Mouse (Mus musculus): ENCODE measurements around the gene Scn3b. TPM values are rescaled to one million over a fixed set of nuclear protein-coding genes. Genes with fewer than 3 reads are reported as not detected.
A peak's percentile ranks its signal among the peaks of the same experiment; 100 is the strongest.

The Scn3b gene
- polyA plus RNA-seq, 1 experiment from 2014 or later: 168 TPM

GRCm38 (mm10) chr9:40239749-40240148 lies 29.3 kb upstream of the Scn3b start:
- H3K4me3 ChIP-seq (replicated peaks; ENCODE audit: low read length): no peak overlapping the region

DNA sequence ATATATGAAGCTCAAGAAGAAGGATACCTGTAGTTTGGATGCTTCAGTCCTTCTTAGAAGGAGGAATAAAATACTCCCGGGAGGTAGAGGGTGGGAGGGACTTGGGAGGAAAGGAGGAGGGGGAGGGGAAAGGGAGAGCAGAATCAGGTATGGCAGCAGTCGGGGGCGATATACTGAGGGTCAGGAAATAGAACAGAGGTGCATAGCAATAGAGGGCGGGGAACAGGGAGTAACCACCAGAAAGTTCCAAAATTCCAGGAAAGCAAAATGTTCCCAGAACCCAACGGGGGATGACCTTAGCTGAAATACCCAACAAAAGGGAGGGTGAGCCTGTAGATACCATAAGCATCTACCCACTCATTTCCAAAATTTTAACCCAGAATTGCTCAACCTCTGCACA lies 28.7 kb upstream of the Scn3b start:
- 30% methylated on average over 5 of the region's 5 CpGs for WGBS
- H3K4me1 ChIP-seq (replicated peaks; ENCODE audit: control insufficient read depth, insufficient read depth, low read length): peaks cover 12% of the 10 kb centered on the region
- no peaks in the 10 kb centered on the region for H3K36me3 ChIP-seq (replicated peaks; ENCODE audit: control insufficient read depth, insufficient read depth)
- H3K9me3 ChIP-seq (ENCODE audit: control insufficient read depth, low read length): no peaks in the 10 kb centered on the region
- H3K27ac ChIP-seq: 0 out of 2 replicates have a peak overlapping the region, but pooled peaks have one; percentile 7
- ATAC-seq (ENCODE audit: low FRiP score) (no peak), DNase-seq (ENCODE audit: low spot score) (no peak)
- no peaks in the 10 kb centered on the region for H3K27me3 ChIP-seq (ENCODE audit: control insufficient read depth, insufficient read depth, low read length)
- H3K4me2 ChIP-seq (replicated peaks): peak overlapping the region; percentile 86; the same call in 1 of the 2 replicates
- no peak overlapping the region for H3K4me3 ChIP-seq (replicated peaks; ENCODE audit: low read length)
- H3K9ac ChIP-seq: no peak overlapping the region

More at GRCm38 (mm10) chr9:40239749-40240148, 29.3 kb upstream of the Scn3b start:
- WGBS: 21% methylated on average over 4 of the region's 4 CpGs
- H3K4me2 ChIP-seq (replicated peaks): no peak overlapping the region
- H3K36me3 ChIP-seq (replicated peaks; ENCODE audit: control insufficient read depth, insufficient read depth): no peaks in the 10 kb centered on the region
- DNase-seq (ENCODE audit: low spot score) (no peak), ATAC-seq (ENCODE audit: low FRiP score) (no peak)
- no peaks in the 10 kb centered on the region for H3K27me3 ChIP-seq (ENCODE audit: control insufficient read depth, insufficient read depth, low read length)
- no peak overlapping the region for H3K27ac ChIP-seq
- no peak overlapping the region for H3K9ac ChIP-seq
- no peaks in the 10 kb centered on the region for H3K9me3 ChIP-seq (ENCODE audit: control insufficient read depth, low read length)
- H3K4me1 ChIP-seq (replicated peaks; ENCODE audit: control insufficient read depth, insufficient read depth, low read length): peaks cover 12% of the 10 kb centered on the region

GRCm38 (mm10) chr9:40241223-40241801 lies 27.7 kb upstream of the Scn3b start:
- Histone ChIP-seq H3K9me3 (ENCODE audit: control insufficient read depth, low read length) (no peaks in the 10 kb centered on the region), H3K4me3 (replicated peaks; ENCODE audit: low read length) (peak overlapping the region; percentile 39), H3K9ac (peak overlapping the region; percentile 74), H3K4me2 (replicated peaks) (peak overlapping the region; percentile 86), H3K27me3 (ENCODE audit: control insufficient read depth, insufficient read depth, low read length) (no peaks in the 10 kb centered on the region), H3K36me3 (replicated peaks; ENCODE audit: control insufficient read depth, insufficient read depth) (no peaks in the 10 kb centered on the region), H3K27ac (peak overlapping the region; percentile 98), H3K4me1 (replicated peaks; ENCODE audit: control insufficient read depth, insufficient read depth, low read length) (peaks cover 16% of the 10 kb centered on the region)
- ATAC-seq (ENCODE audit: low FRiP score) (peak; percentile 91), DNase-seq (ENCODE audit: low spot score) (peak; percentile 72)
- WGBS: 0% methylated on average over 15 of the region's 15 CpGs

DNA sequence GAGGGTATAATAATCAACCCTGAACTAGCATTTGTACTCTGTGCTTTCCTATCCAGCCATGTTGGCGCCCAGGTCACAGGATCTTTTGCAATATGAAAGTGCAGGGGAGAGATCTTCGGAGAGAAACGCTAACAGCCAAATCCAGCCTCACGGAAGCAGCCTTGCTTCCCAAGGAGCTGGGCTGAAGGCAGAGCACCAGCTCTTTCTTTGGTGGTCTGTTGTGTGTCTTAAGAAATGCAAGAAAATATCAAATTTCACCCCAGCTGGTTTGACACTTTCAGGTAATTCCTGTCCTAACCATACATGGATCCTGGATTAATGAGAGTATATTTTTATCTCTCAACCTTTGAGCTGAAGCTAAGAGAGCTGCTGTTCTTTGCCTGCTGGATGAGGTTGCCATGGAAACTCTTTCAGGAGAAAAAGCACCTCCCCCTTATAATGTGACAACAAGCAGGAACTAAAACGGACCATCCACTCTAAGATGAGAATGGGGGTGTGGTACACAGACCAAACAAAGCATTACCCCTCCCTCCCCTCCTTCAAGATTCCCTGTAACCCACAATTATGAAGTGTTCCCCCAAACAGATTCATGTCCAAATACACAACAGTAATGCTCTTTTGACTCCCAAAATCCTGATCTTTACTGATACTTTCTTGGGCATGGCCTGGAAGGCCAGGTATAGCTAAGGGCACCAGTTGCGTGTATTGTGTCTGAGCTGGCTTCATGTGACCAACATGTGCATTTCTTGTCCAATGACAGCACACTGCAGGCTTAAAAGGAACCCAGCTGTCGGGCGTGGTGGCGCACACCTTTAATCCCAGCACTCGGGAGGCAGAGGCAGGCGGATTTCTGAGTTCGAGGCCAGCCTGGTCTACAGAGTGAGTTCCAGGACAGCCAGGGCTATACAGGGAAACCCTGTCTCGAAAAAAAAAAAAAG lies 26.8 kb upstream of the Scn3b start:
- WGBS: 50% methylated on average over 13 of the region's 13 CpGs
- Histone ChIP-seq H3K4me3 (replicated peaks; ENCODE audit: low read length) (peak overlapping the region; percentile 39), H3K27me3 (ENCODE audit: control insufficient read depth, insufficient read depth, low read length) (no peaks in the 10 kb centered on the region), H3K4me1 (replicated peaks; ENCODE audit: control insufficient read depth, insufficient read depth, low read length) (peaks cover 16% of the 10 kb centered on the region), H3K36me3 (replicated peaks; ENCODE audit: control insufficient read depth, insufficient read depth) (no peaks in the 10 kb centered on the region), H3K27ac (peak overlapping the region; percentile 98), H3K4me2 (replicated peaks) (peak overlapping the region; percentile 86), H3K9me3 (ENCODE audit: control insufficient read depth, low read length) (no peaks in the 10 kb centered on the region), H3K9ac (peak overlapping the region; percentile 74)
- ATAC-seq (ENCODE audit: low FRiP score) (peak; percentile 85), DNase-seq (ENCODE audit: low spot score) (peak; percentile 79)

DNA sequence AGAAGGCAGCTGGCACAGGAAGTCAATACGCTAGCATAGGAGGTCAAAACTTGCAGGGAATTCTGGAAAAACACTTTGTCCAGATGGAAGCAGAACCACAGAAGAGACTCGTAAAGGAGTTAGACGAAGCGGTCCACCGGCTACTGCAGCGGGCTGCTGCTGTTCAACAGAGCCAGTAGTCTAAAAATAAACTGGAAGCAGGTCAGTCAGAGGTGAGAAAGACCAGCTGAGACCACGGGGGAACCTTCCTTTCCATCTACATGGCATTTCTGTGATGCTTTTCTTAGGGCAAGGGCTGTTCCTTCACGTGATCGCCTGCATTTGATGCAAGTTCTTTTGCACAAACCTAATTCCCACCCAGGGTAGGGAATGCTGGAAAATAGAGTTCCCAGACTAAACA lies 23.6 kb upstream of the Scn3b start:
- no peak overlapping the region for H3K4me3 ChIP-seq (replicated peaks; ENCODE audit: low read length)
- 70% methylated on average over 9 of the region's 9 CpGs for WGBS
- no peak for ATAC-seq (ENCODE audit: low FRiP score)
- peak overlapping the region; percentile 66 for H3K27ac ChIP-seq
- no peaks in the 10 kb centered on the region for H3K27me3 ChIP-seq (ENCODE audit: control insufficient read depth, insufficient read depth, low read length)
- H3K4me2 ChIP-seq (replicated peaks): no peak overlapping the region
- H3K36me3 ChIP-seq (replicated peaks; ENCODE audit: control insufficient read depth, insufficient read depth): no peaks in the 10 kb centered on the region
- peaks cover 15% of the 10 kb centered on the region for H3K4me1 ChIP-seq (replicated peaks; ENCODE audit: control insufficient read depth, insufficient read depth, low read length)
- no peak for DNase-seq (ENCODE audit: low spot score)
- H3K9ac ChIP-seq: no peak overlapping the region
- H3K9me3 ChIP-seq (ENCODE audit: control insufficient read depth, low read length): peaks cover 3% of the 10 kb centered on the region; the same call in 1 of the 2 replicates

GRCm38 (mm10) chr9:40245974-40246665 lies 22.9 kb upstream of the Scn3b start:
- Histone ChIP-seq H3K9ac (no peak overlapping the region), H3K4me3 (replicated peaks; ENCODE audit: low read length) (no peak overlapping the region), H3K4me1 (replicated peaks; ENCODE audit: control insufficient read depth, insufficient read depth, low read length) (peaks cover 8% of the 10 kb centered on the region), H3K4me2 (replicated peaks) (no peak overlapping the region), H3K27ac (peak overlapping the region; percentile 66), H3K36me3 (replicated peaks; ENCODE audit: control insufficient read depth, insufficient read depth) (no peaks in the 10 kb centered on the region), H3K27me3 (ENCODE audit: control insufficient read depth, insufficient read depth, low read length) (no peaks in the 10 kb centered on the region), H3K9me3 (ENCODE audit: control insufficient read depth, low read length) (peaks cover 3% of the 10 kb centered on the region; the same call in 1 of the 2 replicates)
- DNase-seq (ENCODE audit: low spot score) (no peak), ATAC-seq (ENCODE audit: low FRiP score) (no peak)
- 52% methylated on average over 7 of the region's 7 CpGs for WGBS

GRCm38 (mm10) chr9:40246702-40247101 lies 22.3 kb upstream of the Scn3b start:
- Histone ChIP-seq H3K9me3 (ENCODE audit: control insufficient read depth, low read length) (peaks cover 3% of the 10 kb centered on the region; the same call in 1 of the 2 replicates), H3K4me3 (replicated peaks; ENCODE audit: low read length) (no peak overlapping the region), H3K36me3 (replicated peaks; ENCODE audit: control insufficient read depth, insufficient read depth) (no peaks in the 10 kb centered on the region), H3K27me3 (ENCODE audit: control insufficient read depth, insufficient read depth, low read length) (no peaks in the 10 kb centered on the region), H3K9ac (no peak overlapping the region), H3K27ac (peak overlapping the region; percentile 66), H3K4me2 (replicated peaks) (no peak overlapping the region), H3K4me1 (replicated peaks; ENCODE audit: control insufficient read depth, insufficient read depth, low read length) (0 out of 2 replicates have a peak, but pooled peaks cover 4% of the 10 kb centered on the region)
- no peak for ATAC-seq (ENCODE audit: low FRiP score)
- no peak for DNase-seq (ENCODE audit: low spot score)
- WGBS: 67% methylated on average over 6 of the region's 6 CpGs

DNA sequence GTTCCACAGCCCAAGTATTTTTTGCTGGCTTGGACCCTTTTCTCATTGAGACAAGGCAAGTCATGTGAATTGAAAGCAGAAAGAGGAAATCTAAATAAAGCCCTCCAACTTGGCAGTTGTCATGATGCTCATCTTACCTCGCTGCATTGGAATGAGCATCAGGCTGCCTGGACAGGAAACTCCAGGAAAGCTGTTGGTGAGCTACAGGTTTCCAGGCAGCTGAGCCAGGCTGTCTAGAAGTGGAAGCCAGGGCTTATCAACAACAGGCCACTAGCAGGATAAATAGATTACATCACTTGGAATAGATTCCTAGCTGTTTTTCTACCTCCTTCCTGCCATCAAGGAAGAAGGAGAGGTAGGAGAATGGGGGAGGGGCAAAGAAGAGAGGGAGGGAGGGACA lies 19.9 kb upstream of the Scn3b start:
- Histone ChIP-seq H3K27ac (no peak overlapping the region), H3K4me1 (replicated peaks; ENCODE audit: control insufficient read depth, insufficient read depth, low read length) (0 out of 2 replicates have a peak, but pooled peaks cover 4% of the 10 kb centered on the region), H3K4me2 (replicated peaks) (no peak overlapping the region), H3K9me3 (ENCODE audit: control insufficient read depth, low read length) (peaks cover 3% of the 10 kb centered on the region; the same call in 1 of the 2 replicates), H3K4me3 (replicated peaks; ENCODE audit: low read length) (no peak overlapping the region), H3K9ac (no peak overlapping the region), H3K36me3 (replicated peaks; ENCODE audit: control insufficient read depth, insufficient read depth) (no peaks in the 10 kb centered on the region), H3K27me3 (ENCODE audit: control insufficient read depth, insufficient read depth, low read length) (no peaks in the 10 kb centered on the region)
- ATAC-seq (ENCODE audit: low FRiP score) (no peak), DNase-seq (ENCODE audit: low spot score) (no peak)
- 83% methylated on average over 1 of the region's 1 CpGs for WGBS

DNA sequence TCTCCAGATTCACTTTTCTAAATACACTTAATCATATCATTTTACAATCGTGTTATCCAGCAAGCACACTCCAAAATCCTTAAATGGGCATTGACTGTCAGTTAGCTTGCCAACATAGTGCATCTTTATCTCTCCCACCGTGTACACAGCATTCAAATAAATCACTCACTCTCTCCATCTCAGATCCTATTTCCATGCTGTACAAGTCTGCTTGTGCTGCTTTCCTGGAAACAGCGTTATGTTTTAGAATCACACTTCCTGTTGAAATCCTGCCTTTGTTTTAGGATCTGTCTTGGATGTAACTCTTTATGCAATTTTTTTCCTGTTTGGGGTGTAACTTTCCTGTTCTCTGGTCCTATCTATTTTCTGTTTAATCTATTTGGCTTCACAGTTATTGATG lies 16.6 kb upstream of the Scn3b start:
- H3K4me1 ChIP-seq (replicated peaks; ENCODE audit: control insufficient read depth, insufficient read depth, low read length): no peaks in the 10 kb centered on the region
- no peak overlapping the region for H3K27ac ChIP-seq
- ATAC-seq (ENCODE audit: low FRiP score) (no peak), DNase-seq (ENCODE audit: low spot score) (no peak)
- no peaks in the 10 kb centered on the region for H3K36me3 ChIP-seq (replicated peaks; ENCODE audit: control insufficient read depth, insufficient read depth)
- no peaks in the 10 kb centered on the region for H3K27me3 ChIP-seq (ENCODE audit: control insufficient read depth, insufficient read depth, low read length)
- 74% methylated on average over 3 of the region's 3 CpGs for WGBS
- H3K4me2 ChIP-seq (replicated peaks): no peak overlapping the region
- H3K9ac ChIP-seq: no peak overlapping the region
- peaks cover 3% of the 10 kb centered on the region; the same call in 1 of the 2 replicates for H3K9me3 ChIP-seq (ENCODE audit: control insufficient read depth, low read length)
- no peak overlapping the region for H3K4me3 ChIP-seq (replicated peaks; ENCODE audit: low read length)
